Mouse (Mus musculus) splenic B cell, adult 2 months (primary cell): ENCODE results near the gene Ssh3.

Experiments
- DNase-seq: peaks from one replicate; pipeline ENCODE4 v3.0.0-alpha.2; 2011; ENCODE audit warnings: low read depth, low spot score
- H3K27me3 ChIP-seq: 2 replicates; pipeline ENCODE4 v1.6.1; 2012; ENCODE audit warnings: mild to moderate bottlenecking, low read length, moderate library complexity, mixed read lengths; ENCODE audit not compliant: control insufficient read depth, poor library complexity, insufficient read depth, severe bottlenecking
- H3K36me3 ChIP-seq: 2 replicates; pipeline ENCODE4 v1.6.1; 2012; ENCODE audit warnings: mild to moderate bottlenecking, low read length, moderate library complexity, mixed read lengths; ENCODE audit not compliant: control insufficient read depth, poor library complexity, insufficient read depth, severe bottlenecking

The Ssh3 gene

GRCm38 (mm10) chr19:4268566-4269361 lies at the start of gene Ssh3:
TSS of gene Ssh3 (minus strand) at chr19:4269180.
- peak; percentile 77 for DNase-seq
- Histone ChIP-seq H3K27me3 (no peaks in the 10 kb centered on the region), H3K36me3 (no peaks in the 10 kb centered on the region; the same call in 1 of the 2 replicates)

GRCm38 (mm10) chr19:4317181-4317580 lies 48.2 kb upstream of the Ssh3 start:
- DNase-seq = no peak
- Histone ChIP-seq H3K36me3 (peaks cover 35% of the 10 kb centered on the region), H3K27me3 (no peaks in the 10 kb centered on the region)

- no peaks in the 10 kb centered on the region for H3K27me3 ChIP-seq
- H3K36me3 ChIP-seq = peaks cover 29% of the 10 kb centered on the region
- no peak for DNase-seq
Observed at GRCm38 (mm10) chr19:4315223-4315944, 46.4 kb upstream of the Ssh3 start.

- Histone ChIP-seq H3K27me3 (no peaks in the 10 kb centered on the region), H3K36me3 (no peaks in the 10 kb centered on the region)
- peak; percentile 90 for DNase-seq
Observed at GRCm38 (mm10) chr19:4309776-4310185, 40.8 kb upstream of the Ssh3 start.

- DNase-seq = no peak
- no peaks in the 10 kb centered on the region for H3K36me3 ChIP-seq
- H3K27me3 ChIP-seq = no peaks in the 10 kb centered on the region
Observed at GRCm38 (mm10) chr19:4309302-4309701, 40.3 kb upstream of the Ssh3 start.

GRCm38 (mm10) chr19:4306190-4306577 lies 37.2 kb upstream of the Ssh3 start, which contains the start of gene Grk2:
TSS of gene Grk2 (minus strand) at chr19:4306222.
- H3K36me3 ChIP-seq = peaks cover 1% of the 10 kb centered on the region; the same call in 1 of the 2 replicates
- DNase-seq = peak; percentile 85

GRCm38 (mm10) chr19:4305491-4306189 lies 36.7 kb upstream of the Ssh3 start:
- H3K27me3 ChIP-seq = no peaks in the 10 kb centered on the region
- DNase-seq = peak; percentile 67

More at GRCm38 (mm10) chr19:4306190-4306577, 37.2 kb upstream of the Ssh3 start, which contains the start of gene Grk2:
- H3K27me3 ChIP-seq = no peaks in the 10 kb centered on the region

GRCm38 (mm10) chr19:4304871-4305321 lies 35.9 kb upstream of the Ssh3 start:
- peak; percentile 78 for DNase-seq
- H3K27me3 ChIP-seq = no peaks in the 10 kb centered on the region
- H3K36me3 ChIP-seq = peaks cover 1% of the 10 kb centered on the region; the same call in 1 of the 2 replicates

More at GRCm38 (mm10) chr19:4305491-4306189, 36.7 kb upstream of the Ssh3 start:
- peaks cover 1% of the 10 kb centered on the region; the same call in 1 of the 2 replicates for H3K36me3 ChIP-seq

- peak; percentile 77 for DNase-seq
- Histone ChIP-seq H3K36me3 (peaks cover 1% of the 10 kb centered on the region; the same call in 1 of the 2 replicates), H3K27me3 (no peaks in the 10 kb centered on the region)
Observed at GRCm38 (mm10) chr19:4304251-4304821, 35.4 kb upstream of the Ssh3 start.

GRCm38 (mm10) chr19:4303640-4303995 lies 34.6 kb upstream of the Ssh3 start:
- peak; percentile 67 for DNase-seq
- H3K36me3 ChIP-seq = peaks cover 1% of the 10 kb centered on the region; the same call in 1 of the 2 replicates
- no peaks in the 10 kb centered on the region for H3K27me3 ChIP-seq

- Histone ChIP-seq H3K36me3 (peaks cover 1% of the 10 kb centered on the region; the same call in 1 of the 2 replicates), H3K27me3 (no peaks in the 10 kb centered on the region)
- no peak for DNase-seq
Observed at GRCm38 (mm10) chr19:4302936-4303639, 34.1 kb upstream of the Ssh3 start.

- H3K36me3 ChIP-seq = peaks cover 1% of the 10 kb centered on the region; the same call in 1 of the 2 replicates
- H3K27me3 ChIP-seq = no peaks in the 10 kb centered on the region
- peak; percentile 79 for DNase-seq
Observed at GRCm38 (mm10) chr19:4301735-4302651, 33.0 kb upstream of the Ssh3 start.
